Mouse (Mus musculus) thymus, postnatal 36 days (tissue): ENCODE data around the gene Skap1.
"Not testable (repeated sequence)": the region's sequence is repeated elsewhere in the genome, so short reads cannot be mapped to it uniquely, and the experiment has no call there.

ENCODE experiments used
- DNase-seq, 2 experiments: peaks; one replicate each; pipeline ENCODE4 v3.0.0; 2022; ENCODE audit warnings: mixed read lengths in 2 of 2

The Skap1 gene

DNA sequence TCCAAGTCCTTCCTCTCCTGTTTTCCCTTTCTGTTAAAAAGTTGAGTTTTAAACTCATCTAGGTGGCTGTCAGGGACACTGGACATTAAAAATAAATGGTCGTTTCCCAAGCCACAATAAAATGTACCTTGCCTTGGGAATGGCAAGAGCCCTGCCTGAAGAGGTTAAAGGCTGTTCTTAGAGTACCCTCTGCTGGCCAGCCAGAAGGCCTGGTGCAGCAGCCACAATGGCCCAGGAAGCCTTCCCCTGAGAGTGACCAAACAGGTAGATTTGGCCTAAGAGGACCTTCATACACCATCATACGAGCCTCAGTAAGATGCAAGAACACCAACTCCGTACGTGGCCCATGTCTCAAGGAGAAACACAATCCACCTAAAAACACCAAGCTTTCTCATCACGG, 246.9 kb downstream of the Skap1 start:
- DNase-seq, result no peak

DNA sequence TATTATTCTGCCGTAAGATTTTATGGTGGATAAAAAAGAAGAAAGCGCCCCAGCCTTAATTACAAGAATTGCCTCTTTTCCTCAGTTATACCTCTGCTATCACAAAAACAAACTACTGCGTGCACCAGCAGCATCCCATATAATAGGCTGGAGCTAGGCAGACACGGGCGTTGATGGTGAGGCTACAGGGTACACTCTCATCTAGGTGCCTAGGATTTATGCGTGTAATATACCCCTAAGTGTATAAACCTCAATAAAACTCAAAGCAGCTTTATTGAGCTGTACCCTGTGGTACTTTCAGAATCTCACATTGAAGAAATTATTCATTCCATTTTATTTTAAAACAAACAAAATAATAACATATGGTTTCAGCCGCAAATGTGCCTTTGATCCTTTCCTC, 247.3 kb downstream of the Skap1 start:
- no peak for DNase-seq

DNA sequence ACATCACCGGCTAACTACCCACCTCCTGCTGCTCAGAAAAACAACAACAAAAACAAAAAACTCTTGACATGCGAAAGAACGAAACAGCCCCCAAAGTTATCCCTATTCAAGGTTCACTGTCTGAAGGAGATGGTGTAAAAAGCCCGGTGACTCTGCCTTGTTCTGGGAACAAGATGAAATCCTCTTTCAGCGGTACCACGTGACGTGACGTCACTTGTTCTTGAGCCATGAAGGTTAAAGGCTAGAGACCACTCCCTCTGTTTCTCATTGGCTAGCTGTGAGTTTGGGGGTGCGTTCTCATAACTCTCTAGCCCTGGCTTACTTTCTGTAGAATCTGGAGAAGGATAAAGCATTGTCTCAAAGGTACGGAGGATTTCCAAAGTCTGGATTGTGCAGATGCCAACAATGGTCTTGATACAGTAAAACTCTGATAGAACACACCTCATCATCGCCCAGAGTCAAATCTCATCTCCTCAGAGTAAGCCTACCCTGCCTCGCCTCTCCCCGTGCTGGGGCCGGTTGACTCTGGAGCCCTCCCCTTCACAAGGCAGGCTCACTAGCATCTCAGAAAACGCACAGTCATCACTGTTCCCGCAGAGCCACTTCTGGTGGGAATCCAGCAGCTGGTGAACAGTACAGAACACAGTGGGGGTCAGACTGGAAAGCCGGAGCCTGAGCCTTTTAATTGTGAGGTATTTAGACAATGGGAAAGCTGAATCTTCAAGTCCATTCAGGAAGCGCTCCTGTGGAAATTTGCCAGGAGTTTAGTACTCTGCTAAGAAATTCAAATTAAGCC, 249.0 kb downstream of the Skap1 start:
- DNase-seq, result no peak

DNA sequence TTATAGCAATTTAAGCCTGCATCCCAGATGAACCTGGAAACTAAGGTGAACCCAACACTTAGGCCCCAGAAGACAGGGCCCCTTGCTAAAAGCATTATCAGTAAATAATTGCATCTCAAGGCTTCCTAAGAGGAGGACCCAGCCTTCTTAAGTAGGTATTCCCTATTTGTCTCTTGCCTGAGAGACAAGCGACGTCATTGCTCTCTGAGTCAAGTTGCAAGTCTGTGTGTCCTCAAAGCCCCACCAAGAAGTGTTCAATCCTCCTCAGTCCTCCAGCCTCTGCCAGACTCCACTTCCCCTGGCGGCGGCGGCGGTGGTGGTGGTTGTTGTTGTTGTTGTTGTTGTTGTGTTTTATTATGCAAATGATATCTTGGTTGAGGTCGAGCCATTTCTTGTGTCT, 249.6 kb downstream of the Skap1 start:
- DNase-seq, result no peak

DNA sequence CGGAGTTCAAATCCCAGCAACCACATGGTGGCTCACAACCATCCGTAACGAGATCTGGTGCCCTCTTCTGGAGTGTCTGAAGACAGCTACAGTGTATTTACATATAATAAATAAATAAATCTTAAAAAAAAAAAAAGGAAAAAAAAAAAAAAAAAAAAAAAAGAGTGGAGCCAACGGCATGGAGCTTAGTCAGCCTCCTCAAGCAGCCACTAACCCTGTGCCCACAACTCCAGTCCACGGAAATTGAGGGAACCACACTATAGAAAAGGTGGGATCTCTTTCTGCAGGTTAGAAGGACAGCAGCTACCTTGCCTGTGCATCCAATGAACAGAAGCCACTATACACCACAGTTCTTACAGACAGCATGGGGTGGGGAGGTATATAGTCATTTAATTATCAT, 250.8 kb downstream of the Skap1 start:
- DNase-seq, result not testable (repeated sequence)

DNA sequence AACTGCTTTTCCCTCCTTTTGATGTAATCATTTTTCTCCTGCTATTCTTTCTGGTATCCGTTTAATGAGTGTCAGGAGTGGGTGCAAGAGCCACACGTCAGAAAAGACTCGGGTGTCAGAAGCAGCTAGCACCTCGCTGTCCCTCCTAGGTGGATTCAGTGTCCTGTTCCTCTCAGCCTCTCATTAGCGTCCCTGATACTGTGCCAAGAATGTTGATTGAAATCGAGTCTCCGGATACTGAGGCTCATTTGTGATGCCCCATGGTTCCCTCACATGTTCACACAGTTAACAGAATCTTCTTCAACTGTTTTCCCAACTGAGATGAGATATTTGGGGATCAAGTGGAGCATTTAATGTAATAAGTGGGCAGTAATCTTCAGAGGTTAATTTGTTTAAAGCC, 254.2 kb downstream of the Skap1 start:
- no peak for DNase-seq

DNA sequence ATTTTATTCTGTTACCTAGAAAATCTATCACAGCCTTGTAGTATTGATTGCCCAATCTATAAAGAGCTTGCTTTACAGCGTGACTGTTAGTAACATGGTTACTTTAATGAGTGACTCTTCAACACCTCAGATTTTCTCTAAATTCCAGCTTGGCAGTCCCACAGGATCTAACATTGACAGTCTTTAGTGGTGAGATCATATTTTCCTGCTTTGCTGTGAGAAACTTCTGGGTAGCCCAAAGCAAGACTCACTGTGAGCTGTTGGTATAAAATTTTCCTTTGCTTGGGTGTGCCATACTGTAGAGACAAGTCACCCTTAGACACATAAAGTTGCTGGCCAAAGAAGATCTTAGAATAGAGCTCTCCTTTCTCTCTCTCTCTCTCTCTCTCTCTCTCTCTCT, 261.4 kb downstream of the Skap1 start:
- DNase-seq, result no peak

DNA sequence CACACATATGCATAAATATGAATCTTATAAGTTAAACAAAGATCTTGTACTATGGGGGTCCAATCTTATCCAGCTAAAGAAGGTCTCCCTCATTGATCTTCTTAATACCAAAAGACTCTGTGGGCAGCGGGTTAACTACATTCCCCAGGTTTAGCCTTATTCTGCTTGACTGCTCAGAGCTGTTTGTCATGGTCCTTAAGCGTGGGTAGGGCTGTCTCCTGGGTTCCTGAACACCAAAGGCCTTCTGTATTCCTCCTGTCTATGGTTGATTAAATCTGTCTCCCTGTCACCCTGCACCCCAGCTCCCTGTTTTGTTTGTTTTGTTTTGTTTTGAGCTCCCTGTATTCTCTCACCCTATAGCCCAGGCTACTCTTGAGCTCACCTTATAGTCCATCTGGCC, 264.2 kb downstream of the Skap1 start:
- no peak for DNase-seq

DNA sequence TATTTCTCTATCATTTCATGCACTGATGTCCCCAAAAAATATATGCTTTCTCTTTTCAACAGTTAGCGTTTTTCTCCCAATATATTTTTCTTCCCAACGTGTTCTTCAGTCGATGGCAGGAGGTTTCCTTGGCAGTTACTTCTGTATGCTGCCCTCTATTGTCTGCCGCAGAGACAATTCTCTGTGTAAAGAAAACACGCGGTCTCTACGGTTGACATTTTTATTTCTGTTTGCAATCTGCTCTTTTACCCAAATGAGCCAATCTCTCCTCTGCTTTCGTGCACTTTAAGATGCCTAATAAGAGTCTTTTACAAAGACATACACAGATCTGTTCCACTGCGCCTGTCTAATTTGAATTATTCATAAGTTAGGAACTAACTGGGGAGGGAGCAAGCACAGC, 265.1 kb downstream of the Skap1 start:
- DNase-seq, result no peak

DNA sequence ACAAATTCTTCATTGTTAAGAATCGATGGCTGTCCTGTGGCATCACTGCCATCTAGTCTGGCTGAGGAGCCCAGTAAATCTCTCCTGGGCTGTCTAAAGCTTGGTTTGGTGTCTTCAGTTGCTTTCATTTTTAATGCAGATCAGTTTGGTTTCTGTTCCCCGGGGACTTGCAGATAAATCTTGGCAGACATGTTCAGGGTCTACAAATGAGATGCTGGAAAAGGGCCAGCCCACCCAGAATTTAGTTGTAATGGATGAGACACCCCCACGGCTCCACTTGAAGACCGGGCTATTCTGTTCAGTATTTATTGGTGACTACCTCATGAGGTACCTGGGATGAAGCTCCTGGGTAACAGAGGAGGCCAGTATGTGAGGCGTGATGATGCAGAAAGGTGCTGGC, 265.9 kb downstream of the Skap1 start:
- no peak for DNase-seq

DNA sequence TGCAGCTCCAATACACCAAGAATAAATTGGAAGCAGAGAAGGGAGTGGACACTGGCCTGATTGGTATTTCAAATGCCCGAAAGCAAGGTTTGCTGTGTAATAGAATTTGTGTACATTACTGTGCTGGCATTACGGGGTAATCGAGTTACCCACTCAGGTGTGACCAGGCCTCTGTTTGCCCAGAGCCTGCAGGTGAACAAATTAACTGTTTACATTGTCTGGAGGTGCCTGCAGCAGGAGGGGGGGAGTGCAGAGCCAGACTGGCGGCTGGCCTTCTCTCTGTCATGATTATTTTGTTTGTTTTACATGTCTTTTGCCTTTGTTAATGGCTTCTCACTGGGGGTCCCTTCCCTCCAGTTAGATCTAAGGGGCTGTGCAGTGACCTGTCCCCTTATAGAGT, 268.3 kb downstream of the Skap1 start:
- DNase-seq, result no peak

DNA sequence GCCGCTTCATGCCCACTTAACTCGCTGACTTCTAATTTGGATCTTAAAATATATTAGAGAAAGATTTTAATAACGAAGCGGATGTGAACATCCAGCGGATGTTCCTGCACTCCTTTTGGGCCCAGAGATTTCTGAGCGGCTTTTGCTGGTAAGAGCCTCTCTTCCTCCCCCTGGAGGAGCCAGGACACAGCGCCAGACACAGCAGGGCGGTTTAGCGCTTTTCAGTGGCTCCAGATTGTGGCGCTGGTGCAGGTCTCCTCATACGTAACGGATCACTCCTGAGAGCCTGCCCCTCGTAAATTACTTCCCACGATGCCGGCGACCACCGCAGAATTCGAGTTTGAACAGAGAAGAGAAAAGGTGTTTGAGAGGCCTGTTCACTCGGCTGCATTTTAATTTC, 271.5 kb downstream of the Skap1 start:
- DNase-seq, result no peak

DNA sequence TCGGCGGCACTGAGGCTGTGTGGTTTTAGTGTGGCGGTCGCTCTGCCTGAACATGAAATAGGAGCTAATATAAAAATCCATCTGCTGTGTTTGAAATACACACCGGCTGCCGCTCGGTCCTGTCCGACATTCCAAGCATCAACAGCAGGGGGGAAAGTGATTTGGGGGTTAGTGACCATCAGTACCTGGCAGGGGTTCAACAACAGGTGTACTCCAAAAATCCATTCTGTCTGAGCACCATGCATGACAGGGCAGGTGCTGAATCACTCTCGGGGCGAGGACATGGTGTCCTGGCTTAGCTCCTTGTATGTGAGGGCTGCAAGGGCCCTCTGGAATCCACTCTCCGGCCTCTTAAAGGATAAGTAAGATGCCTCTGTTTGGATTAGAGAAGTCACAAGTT, 272.0 kb downstream of the Skap1 start:
- DNase-seq, result no peak

DNA sequence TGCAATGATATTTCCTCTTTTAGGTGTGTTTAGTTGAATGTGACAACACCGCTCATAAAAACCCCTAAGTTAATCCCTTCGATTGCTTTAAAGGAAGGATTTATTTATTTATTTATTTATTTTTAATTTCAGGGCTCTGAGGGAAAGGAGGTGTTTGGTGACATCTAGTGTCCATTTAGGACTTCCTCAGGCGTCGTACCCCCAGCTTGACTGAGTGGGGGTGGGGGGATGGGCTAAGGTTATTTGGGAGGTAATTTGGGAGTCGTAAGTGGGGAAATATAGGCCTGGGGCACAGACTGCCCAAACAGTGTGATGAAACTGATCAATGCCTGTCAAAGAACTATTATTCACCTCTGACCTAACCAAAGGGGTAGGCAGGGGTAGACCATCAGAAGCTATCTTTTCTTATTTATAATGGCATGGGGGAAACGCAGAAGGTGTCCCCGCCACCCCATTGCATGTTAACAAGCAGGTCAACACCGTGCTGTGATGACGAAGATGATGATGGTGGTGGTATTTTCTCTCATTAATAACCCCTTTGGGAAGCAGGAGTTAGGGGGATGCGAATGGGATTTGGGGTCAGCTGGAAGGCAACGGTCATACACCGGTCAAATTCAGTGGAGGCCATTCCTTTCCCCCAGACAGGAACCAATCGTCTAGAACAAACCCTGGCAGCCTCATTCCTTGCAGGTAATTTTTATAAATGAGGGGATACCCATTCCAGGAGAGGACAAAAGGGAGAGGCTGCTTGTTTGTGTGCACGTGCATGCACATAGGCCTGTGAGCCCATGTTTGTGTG, 273.5 kb downstream of the Skap1 start:
- DNase-seq, result no peak

DNA sequence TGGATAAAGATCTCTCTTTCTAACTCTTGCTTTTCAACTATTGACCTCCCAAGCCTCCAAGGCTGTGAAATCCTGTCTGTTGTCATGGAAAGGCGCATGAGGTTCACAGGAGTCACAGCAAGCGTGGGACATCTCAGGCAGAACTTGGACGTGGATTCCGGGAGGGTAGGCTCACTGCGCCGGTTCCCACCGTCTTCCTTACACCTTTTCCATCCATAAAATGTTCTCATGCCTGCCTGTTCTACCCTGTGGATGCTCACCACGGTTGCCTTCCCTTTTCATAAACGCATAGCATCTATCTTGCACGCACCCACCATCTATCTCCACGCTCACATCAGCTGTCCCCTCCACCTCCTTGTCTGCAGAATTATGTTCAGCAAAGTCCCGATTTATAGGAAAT, 276.4 kb downstream of the Skap1 start:
- DNase-seq, result no peak

DNA sequence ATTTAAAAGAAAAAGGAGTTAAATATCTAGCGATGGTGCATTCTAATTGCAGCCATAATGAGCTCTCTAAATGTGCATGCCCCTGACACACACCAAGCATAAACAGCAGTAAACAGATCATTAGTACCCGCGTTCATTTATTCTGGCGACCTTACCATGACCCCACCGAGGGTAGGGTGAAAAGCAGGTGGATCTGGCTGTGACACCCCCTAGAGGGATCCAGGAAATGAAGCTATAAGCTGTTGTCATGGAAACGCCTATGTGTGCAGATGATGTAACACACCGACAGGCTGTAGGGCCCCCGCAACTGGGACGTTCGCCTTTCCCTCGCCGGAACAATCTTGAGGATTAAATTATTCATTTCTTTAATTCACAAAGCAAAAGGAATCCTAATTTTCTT, 277.6 kb downstream of the Skap1 start:
- no peak for DNase-seq

DNA sequence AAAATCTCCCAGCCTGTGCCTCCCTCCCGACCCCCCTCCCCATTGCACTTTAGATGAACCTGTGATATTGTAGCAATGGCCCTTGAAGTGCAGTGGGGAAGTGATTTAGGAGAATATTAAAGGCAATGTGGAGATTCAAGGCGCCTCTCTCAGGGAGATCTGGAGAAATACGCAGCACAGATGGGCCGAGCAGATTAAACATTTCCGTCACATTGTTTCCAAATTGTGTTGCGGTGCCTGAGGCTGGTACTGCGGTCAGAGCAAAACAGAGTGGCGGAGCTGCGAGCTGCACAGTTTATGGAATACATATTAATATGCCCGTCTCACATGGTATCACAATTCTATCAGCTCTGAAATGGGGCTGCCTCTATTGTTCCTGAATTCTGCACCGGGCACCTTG, 278.6 kb downstream of the Skap1 start:
- DNase-seq, result no peak

DNA sequence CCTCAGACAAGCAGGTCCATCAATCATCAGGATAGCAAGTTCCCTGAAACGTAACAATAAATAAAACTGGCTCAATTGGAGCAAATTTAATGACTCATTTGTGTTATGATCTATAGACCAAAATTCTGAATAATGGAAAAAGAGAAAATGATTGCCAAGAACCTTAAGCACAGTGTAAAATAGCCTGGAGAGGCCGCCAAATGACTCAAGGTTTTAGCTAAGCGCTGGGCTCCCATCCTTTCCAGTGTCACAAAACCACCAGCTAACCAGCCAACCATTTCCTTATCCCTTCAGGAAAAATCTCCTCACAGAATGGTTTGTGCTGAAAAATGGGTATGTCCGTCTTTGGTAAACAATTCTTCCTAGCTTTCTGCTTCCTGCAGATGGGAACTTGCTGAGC, 279.5 kb downstream of the Skap1 start:
- no peak for DNase-seq

DNA sequence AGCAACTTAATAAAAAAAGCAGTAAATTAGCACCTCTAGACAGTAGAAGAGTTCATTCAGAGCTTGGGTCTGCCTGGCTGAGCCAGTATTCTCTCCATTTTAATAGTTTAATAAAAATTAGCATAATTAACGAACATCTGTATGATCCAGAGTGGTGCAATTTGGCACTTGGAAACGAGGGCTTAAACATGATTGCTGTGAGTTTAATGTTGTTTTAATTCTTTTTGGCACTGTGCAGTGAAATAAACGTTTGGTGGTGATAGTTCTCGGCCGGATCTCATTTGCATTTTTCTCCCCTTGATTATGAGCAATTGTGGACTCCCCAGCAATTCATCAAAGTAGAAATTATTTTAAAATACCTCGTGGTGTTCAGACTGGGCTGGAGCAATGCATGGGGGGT, 282.3 kb downstream of the Skap1 start:
- DNase-seq, result no peak

DNA sequence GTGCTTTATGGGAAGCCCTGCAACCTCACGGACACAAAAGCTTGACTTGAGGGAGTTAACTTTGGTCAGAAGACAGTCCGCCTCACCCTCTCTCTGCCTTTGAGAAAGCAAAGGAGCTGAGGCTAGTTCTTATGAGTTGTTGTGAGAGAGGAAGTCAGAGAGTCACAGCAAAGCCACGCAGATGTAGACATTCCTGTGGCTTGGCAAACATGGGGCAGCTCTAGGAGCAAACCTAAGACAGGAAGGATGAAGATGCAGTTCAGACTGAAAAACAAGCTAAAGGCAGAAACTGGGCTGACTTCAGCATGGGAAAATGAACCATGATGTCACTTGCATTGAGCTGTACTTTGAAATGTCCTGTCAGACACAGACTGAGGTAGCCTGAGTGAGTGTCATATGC, 283.2 kb downstream of the Skap1 start:
- DNase-seq, result no peak

DNA sequence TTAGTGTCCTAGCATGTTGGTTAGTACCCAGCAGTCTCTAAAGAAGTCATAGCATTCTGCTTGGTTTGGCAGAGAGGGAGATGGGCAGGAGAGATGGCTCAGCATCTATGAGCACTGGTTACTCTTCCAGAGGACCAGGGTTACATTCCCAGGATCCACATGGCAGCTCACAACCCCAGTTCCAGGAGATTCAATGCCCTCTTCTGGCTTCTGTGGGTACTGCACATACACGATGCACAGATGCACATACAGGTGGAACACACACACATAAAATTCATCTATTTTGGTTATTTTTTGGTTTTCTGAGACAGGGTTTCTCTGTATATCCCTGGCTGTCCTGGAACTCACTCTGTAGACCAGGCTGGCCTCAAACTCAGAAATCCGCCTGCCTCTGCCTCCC, 290.9 kb downstream of the Skap1 start:
- DNase-seq, result no peak

DNA sequence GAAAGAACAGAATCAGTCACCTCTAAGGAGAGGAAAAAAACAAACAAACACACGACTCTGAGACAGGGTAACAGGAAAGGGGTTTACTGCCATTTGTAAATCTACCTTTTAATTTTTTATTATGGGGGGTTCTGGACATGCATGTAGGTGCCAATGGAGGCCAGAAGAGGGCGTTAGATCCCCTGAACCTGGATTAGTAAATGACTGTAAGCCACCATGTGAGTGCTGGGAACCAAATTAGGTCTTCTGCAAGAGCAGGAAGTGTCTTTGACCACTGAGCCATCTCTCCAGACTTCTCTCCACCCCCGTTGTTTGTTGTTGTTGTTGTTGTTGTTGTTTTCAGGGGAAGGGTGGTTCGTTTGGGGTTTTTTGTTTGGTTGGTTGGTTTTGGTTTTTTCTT, 293.0 kb downstream of the Skap1 start:
- no peak for DNase-seq

DNA sequence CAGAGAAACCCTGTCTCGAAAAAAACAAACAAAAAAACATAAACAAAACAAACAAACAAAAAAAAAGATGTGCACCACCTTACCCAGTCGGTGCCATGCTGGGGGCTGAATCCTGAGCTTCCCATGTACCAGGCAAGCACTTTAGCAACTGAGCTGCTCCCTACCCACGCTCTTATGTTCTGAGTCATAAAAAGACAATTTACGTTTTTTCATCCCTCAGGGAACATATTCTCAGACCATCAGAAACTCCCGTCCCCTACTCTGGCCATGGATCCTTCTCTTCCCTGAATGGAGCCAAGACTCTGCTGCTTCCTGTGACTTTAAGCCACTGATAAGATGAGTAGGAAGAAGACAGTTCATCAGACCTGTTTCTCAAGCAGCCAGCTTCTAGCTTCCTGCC, 294.0 kb downstream of the Skap1 start:
- DNase-seq, result no peak

DNA sequence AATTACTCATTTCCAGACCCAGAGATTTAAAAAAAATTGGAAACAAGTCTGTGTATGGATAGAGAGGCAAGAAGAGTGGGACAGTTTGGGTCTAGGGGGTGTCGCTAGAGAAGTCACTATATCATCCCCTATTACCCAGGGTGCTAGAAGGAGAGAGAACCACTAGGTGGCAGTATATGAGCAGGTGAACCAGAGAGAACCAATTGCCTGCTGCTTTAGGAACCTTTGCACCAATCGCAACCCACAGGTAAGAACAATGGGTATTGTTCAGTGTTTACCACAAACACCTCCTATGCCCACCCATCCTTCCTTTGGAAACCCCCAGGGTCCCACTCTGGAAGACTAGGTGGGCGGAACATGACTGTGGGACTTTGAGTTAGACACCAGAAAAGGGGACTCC, 295.6 kb downstream of the Skap1 start:
- no peak for DNase-seq

DNA sequence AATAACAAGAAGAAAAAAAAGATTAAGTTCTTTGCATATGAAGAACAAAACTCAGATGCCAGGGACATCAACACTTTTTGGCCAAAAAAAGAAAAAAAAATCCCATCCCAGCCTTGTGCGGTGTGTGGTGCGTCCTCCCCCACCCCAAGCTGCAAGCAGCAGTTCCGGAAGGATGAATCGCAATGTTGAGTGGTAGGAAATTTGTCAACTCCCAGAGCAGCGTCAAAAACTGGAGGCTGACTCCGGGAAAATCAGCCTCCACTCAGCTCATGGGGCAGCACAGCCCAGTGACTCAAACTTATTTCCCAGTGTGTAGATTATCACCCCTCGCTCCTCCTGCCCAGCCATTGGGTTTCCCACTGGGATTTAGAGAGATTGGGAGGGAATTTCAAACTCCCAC, 297.6 kb downstream of the Skap1 start:
- DNase-seq, result no peak
